Mouse (Mus musculus): ENCODE data around the gene Clcn3.
A peak's percentile ranks its signal among the peaks of the same experiment; 100 is the strongest.

Clcn3 gene

GRCm38 (mm10) chr8:60868236-60868965, 114.7 kb downstream of the Clcn3 start:
- no peak for DNase-seq

DNA sequence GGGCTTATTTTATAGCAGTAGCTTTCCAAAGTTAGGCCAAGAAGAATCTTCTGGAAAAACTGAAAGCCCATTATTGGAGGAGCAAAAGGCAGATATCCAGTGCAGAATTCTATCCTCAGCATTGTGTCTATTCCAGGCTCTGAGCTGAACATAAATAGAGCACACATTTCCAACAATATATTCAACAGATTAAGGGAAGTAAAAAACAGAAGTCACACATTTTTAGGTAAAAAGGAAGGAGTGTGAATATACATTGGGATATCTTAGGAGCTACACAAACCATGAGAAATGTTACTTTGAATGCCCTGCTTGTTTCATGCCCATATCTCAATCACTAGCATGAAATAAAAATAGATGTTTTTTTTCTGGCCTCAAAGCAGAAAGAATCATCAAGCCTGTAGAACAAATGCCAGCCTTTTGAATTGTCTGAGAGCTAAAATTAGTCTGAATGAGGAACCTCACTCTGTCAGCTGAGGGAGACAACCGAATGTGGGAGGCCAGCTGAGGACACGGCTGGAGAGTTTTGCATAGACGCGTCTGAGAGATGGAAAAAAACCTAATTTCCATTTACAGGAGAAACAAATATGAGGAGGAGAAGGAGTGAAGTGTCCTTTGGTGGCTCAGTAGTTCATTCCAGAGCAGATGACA, 115.5 kb downstream of the Clcn3 start:
- DNase-seq, result no peak

- DNase-seq, result peak; percentile 66 to 86
Observed at GRCm38 (mm10) chr8:60865504-60866114, 117.5 kb downstream of the Clcn3 start.

GRCm38 (mm10) chr8:60864875-60865274, 118.2 kb downstream of the Clcn3 start:
- no peak for DNase-seq

- DNase-seq, result no peak
Observed at GRCm38 (mm10) chr8:60861783-60862182, 121.3 kb downstream of the Clcn3 start.

DNA sequence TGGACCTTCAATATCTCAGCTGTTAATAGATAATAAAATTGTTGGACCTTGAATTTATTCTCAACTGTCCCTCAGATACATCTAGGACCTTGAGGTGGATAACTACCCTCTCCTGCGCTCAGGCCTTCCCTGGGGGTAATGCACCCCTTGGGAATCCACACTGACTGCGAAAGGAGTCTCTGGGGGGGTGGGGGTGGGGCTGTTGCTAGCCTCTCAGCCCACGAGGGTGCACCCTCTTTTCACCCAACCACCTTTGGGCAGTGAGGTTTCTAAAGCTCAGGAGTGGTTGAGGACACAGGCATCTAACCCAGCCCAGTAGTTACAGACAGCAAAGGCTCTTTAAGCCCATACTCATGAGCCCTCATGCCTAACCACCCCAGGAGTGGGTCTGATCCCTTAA, 122.4 kb downstream of the Clcn3 start:
- DNase-seq, result no peak

All from cerebellum, postnatal 25 days (tissue).